Mouse (Mus musculus) heart, postnatal 0 days (tissue): ENCODE measurements around the gene Zw10.

Experiments used
- CTCF ChIP-seq: IDR thresholded peaks from 2 replicates; pipeline ENCODE4 v1.5.1; 2016; ENCODE audit warnings: antibody characterized with exemption, control low read depth, low read depth
- EP300 ChIP-seq: IDR thresholded peaks from 2 replicates; pipeline ENCODE4 v1.6.1; 2016; ENCODE audit warnings: antibody characterized with exemption, low read depth

DNA sequence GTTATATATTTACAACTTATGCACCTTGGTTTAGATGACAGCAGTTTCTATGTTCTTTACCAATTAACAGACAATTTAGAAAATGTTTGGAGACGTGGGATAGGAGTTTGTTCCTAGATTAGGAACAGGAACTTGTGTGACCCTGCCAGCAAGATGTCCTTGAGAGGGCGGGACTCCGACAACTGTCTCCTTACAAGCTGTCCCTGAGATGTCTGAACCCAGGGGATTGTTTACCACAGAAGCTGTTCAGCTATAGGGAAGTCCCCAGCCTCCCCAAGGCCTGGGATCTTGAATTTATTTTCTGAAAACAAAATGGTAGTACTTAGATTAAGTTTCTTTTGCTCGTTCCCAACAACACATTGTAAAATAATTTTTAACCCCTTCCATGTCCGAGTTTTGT, 4.5 kb upstream of the Zw10 start:
- TF ChIP-seq EP300 (no peak), CTCF (no peak)
